Mouse (Mus musculus) midbrain, embryonic 15.5 days (tissue): Measurements from ENCODE around the gene Plcg2. TPM values are rescaled to one million over a fixed set of nuclear protein-coding genes. Genes with fewer than 3 reads are reported as not detected.

ENCODE experiments used
- microRNA-seq: library from miRNA; unstranded; fragments of <30 nt; microRNA quantifications from one replicate; pipeline ENCODE4, GENCODE M21; 2016
- polyA plus RNA-seq: library from polyadenylated mRNA; unstranded; fragments of >200 nt; fragmentation: Nextera tagmentation; extraction: Ambion mirVana; gene quantifications from 2 replicates; pipeline ENCODE4 v1.2.1, GENCODE M21; 2015

The Plcg2 gene
- polyA plus RNA-seq, 1 experiment from 2014 or later, result 0.90 TPM

Small RNA genes lying within 50 kb of the gene (microRNA-seq; reads per million reads assigned to microRNA genes)
- gene Gm27361 (not detected), gene Mir7077 (not detected), gene Mir7078 (not detected)

Other genes with a start within 250 kb of the Plcg2 start
- gene Cmip, start 241.2 kb upstream of the Plcg2 start, polyA plus RNA-seq, result 188 and 197 TPM in 2 replicates
- 1.9 and 2.3 TPM in 2 replicates for gene Sdr42e1, start 175.4 kb downstream of the Plcg2 start, polyA plus RNA-seq
- 0.13 TPM in 1 of 2 replicates, not detected in the other for gene Hsd17b2, start 203.6 kb downstream of the Plcg2 start, polyA plus RNA-seq